Mouse (Mus musculus) forebrain, embryonic 16.5 days (tissue): ENCODE data around the gene Arhgef10l. TPM values are rescaled to one million over a fixed set of nuclear protein-coding genes. Genes with fewer than 3 reads are reported as not detected.
A peak's percentile ranks its signal among the peaks of the same experiment; 100 is the strongest.

Source experiments
- ATAC-seq: fragments of 200-750 bp; cut with Nextera tagmentation; 2 replicates; pipeline ENCODE4 v1.8.0; 2017; ENCODE audit warnings: mild to moderate bottlenecking, moderate library complexity
- H3K27ac ChIP-seq: fragments of 300-500 bp; sonication (generic); 2 replicates; pipeline ENCODE4 v1.5.1; 2014; ENCODE audit warnings: low read length, control low read depth
- H3K27me3 ChIP-seq: fragments of 300-500 bp; sonication (generic); replicated peaks from 2 replicates; pipeline ENCODE4 v1.6.1; 2014; ENCODE audit warnings: low read length; ENCODE audit not compliant: control insufficient read depth, insufficient read depth
- H3K36me3 ChIP-seq: fragments of 300-500 bp; sonication (generic); 2 replicates; pipeline ENCODE4 v1.6.1; 2014; ENCODE audit not compliant: control insufficient read depth, insufficient read depth
- H3K4me1 ChIP-seq: fragments of 300-500 bp; sonication (generic); replicated peaks from 2 replicates; pipeline ENCODE4 v1.6.1; 2014; ENCODE audit warnings: low read length; ENCODE audit not compliant: control insufficient read depth, insufficient read depth
- H3K4me2 ChIP-seq: fragments of 300-500 bp; sonication (generic); 2 replicates; pipeline ENCODE4 v1.6.1; 2014; ENCODE audit warnings: mild to moderate bottlenecking, low read length, control low read depth
- H3K4me3 ChIP-seq: fragments of 300-500 bp; sonication (generic); replicated peaks from 2 replicates; pipeline ENCODE4 v1.5.1; 2014; ENCODE audit warnings: mild to moderate bottlenecking, low read length, control low read depth
- H3K9ac ChIP-seq: fragments of 300-500 bp; sonication (generic); replicated peaks from 2 replicates; pipeline ENCODE4 v1.6.1; 2014; ENCODE audit warnings: low read depth, low read length, control low read depth
- H3K9me3 ChIP-seq: fragments of 300-500 bp; sonication (generic); 2 replicates; pipeline ENCODE4 v1.6.1; 2016; ENCODE audit warnings: low read length; ENCODE audit not compliant: control insufficient read depth
- WGBS: fragments of 180-500 bp; shearing (Covaris S2); extraction: QIAGEN DNeasy Blood & Tissue Kit; methylation state at CpG from one replicate; pipeline ENCODE4 v1.1.7; 2014; 5-methylcytosine and 5-hydroxymethylcytosine counted together
- polyA plus RNA-seq: library from polyadenylated mRNA; unstranded; fragments of >200 nt; fragmentation: Nextera tagmentation; extraction: Ambion mirVana; gene quantifications from 2 replicates; pipeline ENCODE4 v1.2.1, GENCODE M21; 2015

Arhgef10l gene
- polyA plus RNA-seq: 20.5 and 23.0 TPM in 2 replicates

- Histone ChIP-seq H3K4me3 (no peak within 1 kb of the TSS), H3K36me3 (no peaks in the 10 kb centered on the region), H3K27me3 (no peaks in the 10 kb centered on the region), H3K9me3 (no peaks in the 10 kb centered on the region), H3K4me2 (no peak within 1 kb of the TSS), H3K4me1 (no peaks in the 10 kb centered on the region; the same call in 1 of the 2 replicates), H3K9ac (no peak within 1 kb of the TSS), H3K27ac (no peak within 1 kb of the TSS)
- ATAC-seq: no peak
- 78% methylated on average over 11 of the region's 11 CpGs for WGBS
These were observed at the start of gene Arhgef10l for GRCm38 (mm10) chr4:140665760-140666159. Arhgef10l (minus strand) TSS chr4:140666012.

DNA sequence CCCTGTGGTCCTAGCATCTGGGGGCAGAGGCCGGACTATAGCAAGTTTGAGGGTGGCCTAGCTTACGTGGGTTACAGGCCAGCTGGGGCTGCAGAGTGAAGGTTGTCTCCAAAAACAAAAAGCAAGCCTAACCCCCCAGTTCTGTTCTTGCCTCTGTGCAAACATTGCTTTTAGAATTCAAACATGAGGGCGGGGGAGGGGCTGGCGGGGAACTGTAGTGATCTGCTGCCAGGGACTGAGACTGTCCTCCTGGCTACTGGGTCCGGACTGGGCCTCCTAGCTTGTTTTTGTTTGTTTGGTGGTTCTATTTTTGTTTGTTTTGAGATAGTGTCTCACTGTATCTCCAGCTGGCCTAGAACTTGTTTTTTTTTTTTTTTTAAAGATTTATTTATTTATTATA is 48.8 kb upstream of the Arhgef10l start:
- no peak overlapping the region for H3K4me3 ChIP-seq
- H3K27ac ChIP-seq: peak overlapping the region; percentile 49; the same call in 1 of the 2 replicates
- H3K36me3 ChIP-seq: peaks cover 52% of the 10 kb centered on the region
- no peak overlapping the region for H3K4me2 ChIP-seq
- H3K4me1 ChIP-seq: peaks cover 18% of the 10 kb centered on the region
- 75% methylated on average over 5 of the region's 5 CpGs for WGBS
- no peak for ATAC-seq
- H3K9ac ChIP-seq: no peak overlapping the region
- no peaks in the 10 kb centered on the region for H3K9me3 ChIP-seq
- no peaks in the 10 kb centered on the region for H3K27me3 ChIP-seq

GRCm38 (mm10) chr4:140713480-140714365 is 47.9 kb upstream of the Arhgef10l start:
- peak; percentile 92 for ATAC-seq
- no peaks in the 10 kb centered on the region for H3K9me3 ChIP-seq
- H3K27ac ChIP-seq: peak overlapping the region; percentile 49
- peaks cover 49% of the 10 kb centered on the region for H3K36me3 ChIP-seq
- no peak overlapping the region for H3K4me3 ChIP-seq
- no peak overlapping the region; the same call in 1 of the 2 replicates for H3K4me2 ChIP-seq
- H3K27me3 ChIP-seq: no peaks in the 10 kb centered on the region
- H3K9ac ChIP-seq: peak overlapping the region; percentile 26
- WGBS: 26% methylated on average over 29 of the region's 29 CpGs
- peaks cover 18% of the 10 kb centered on the region for H3K4me1 ChIP-seq

DNA sequence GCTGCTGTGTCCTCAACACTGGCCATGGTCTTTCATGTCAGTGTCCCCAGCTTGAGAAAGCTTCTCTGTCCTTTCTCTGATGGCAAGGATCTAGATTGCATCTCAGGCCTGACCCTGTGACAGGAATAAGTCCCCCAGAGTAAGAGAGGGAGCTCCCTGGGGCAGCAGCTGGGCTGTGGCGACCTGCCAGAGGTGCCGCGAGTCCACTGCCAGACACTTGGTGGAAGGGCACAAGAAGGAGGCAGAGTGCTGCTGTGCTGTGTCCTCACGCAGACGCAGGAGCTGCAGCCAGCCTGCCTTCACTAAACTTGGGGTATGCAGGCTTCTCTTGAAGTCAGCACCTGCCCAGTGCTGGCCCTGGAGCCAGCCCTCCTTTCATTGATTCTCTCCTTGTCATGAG is 45.5 kb upstream of the Arhgef10l start:
- Histone ChIP-seq H3K4me2 (no peak overlapping the region), H3K4me1 (peaks cover 24% of the 10 kb centered on the region), H3K4me3 (no peak overlapping the region), H3K9me3 (no peaks in the 10 kb centered on the region), H3K27ac (no peak overlapping the region), H3K9ac (no peak overlapping the region), H3K27me3 (no peaks in the 10 kb centered on the region), H3K36me3 (peaks cover 34% of the 10 kb centered on the region)
- 72% methylated on average over 5 of the region's 5 CpGs for WGBS
- no peak for ATAC-seq

DNA sequence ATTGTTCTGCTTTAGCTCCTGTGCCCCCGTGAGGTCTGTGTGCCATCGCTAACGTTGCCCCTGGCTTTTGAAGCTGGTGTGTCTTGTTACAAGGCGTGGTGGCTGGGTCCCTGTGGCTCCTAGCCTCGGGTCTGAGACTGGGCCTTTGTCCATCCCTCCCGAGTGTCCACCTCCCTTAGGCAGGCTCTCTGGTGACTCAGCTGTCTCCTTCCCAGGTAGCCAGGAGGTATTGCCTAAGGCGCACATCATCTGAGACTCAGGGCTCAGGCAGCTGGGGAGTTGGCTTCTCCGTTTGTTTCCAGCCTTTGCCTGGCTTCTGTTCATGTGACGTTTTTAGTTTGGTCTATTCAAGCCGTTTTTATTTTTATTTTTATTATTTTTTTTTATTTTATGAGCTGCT is 45.0 kb upstream of the Arhgef10l start:
- ATAC-seq: no peak
- WGBS: 78% methylated on average over 10 of the region's 10 CpGs
- Histone ChIP-seq H3K4me1 (peaks cover 28% of the 10 kb centered on the region), H3K27me3 (no peaks in the 10 kb centered on the region), H3K9ac (no peak overlapping the region), H3K4me2 (no peak overlapping the region), H3K27ac (no peak overlapping the region; the same call in 1 of the 2 replicates), H3K4me3 (no peak overlapping the region), H3K36me3 (peaks cover 30% of the 10 kb centered on the region), H3K9me3 (no peaks in the 10 kb centered on the region)

GRCm38 (mm10) chr4:140709617-140710016 is 43.8 kb upstream of the Arhgef10l start:
- no peak overlapping the region for H3K27ac ChIP-seq
- H3K4me3 ChIP-seq: no peak overlapping the region
- 82% methylated on average over 10 of the region's 10 CpGs for WGBS
- H3K9me3 ChIP-seq: no peaks in the 10 kb centered on the region
- peaks cover 25% of the 10 kb centered on the region; the same call in 1 of the 2 replicates for H3K36me3 ChIP-seq
- no peak for ATAC-seq
- no peak overlapping the region for H3K4me2 ChIP-seq
- peaks cover 31% of the 10 kb centered on the region for H3K4me1 ChIP-seq
- no peaks in the 10 kb centered on the region for H3K27me3 ChIP-seq
- no peak overlapping the region for H3K9ac ChIP-seq

- no peak for ATAC-seq
- Histone ChIP-seq H3K4me1 (peaks cover 31% of the 10 kb centered on the region), H3K9me3 (no peaks in the 10 kb centered on the region), H3K4me3 (no peak overlapping the region), H3K36me3 (peaks cover 21% of the 10 kb centered on the region; the same call in 1 of the 2 replicates), H3K4me2 (no peak overlapping the region), H3K27ac (no peak overlapping the region), H3K27me3 (no peaks in the 10 kb centered on the region), H3K9ac (no peak overlapping the region)
- 77% methylated on average over 7 of the region's 7 CpGs for WGBS
These were observed 43.3 kb upstream of the Arhgef10l start for GRCm38 (mm10) chr4:140709111-140709510.

DNA sequence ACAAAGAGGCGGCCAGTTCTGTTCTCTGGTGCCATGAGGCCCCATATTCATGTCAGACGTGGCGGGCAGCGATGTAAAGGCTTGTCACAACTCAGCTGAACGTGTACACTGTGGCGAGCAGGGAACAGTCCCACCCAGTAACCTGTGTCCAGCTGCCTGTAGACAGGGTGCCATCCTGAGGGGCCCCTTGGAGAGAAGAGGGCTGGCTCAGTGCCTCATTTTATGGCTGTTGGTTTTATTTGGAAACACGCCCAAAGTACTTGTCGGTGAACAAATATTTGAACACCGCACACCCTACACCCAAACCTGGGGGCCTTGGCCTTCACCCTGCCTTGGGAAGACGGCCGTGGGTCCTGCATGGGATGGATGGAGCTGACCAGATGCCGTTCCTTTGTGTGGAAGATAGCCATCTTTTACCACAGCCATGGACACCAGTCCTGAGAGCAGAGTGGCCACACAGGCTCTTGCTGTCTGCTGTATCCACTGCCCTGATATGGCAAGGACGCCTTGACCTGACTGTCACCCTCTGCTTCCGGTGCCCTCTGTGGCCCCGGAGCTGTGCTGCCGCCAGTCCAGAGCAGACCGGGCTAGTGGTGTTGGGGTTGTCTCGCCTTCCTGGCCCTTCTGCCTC is 42.6 kb upstream of the Arhgef10l start:
- WGBS: 83% methylated on average over 18 of the region's 18 CpGs
- H3K4me3 ChIP-seq: no peak overlapping the region
- ATAC-seq: no peak
- H3K9me3 ChIP-seq: no peaks in the 10 kb centered on the region
- H3K27ac ChIP-seq: no peak overlapping the region
- no peak overlapping the region for H3K9ac ChIP-seq
- peaks cover 31% of the 10 kb centered on the region for H3K4me1 ChIP-seq
- no peak overlapping the region for H3K4me2 ChIP-seq
- no peaks in the 10 kb centered on the region for H3K27me3 ChIP-seq
- peaks cover 20% of the 10 kb centered on the region; the same call in 1 of the 2 replicates for H3K36me3 ChIP-seq

DNA sequence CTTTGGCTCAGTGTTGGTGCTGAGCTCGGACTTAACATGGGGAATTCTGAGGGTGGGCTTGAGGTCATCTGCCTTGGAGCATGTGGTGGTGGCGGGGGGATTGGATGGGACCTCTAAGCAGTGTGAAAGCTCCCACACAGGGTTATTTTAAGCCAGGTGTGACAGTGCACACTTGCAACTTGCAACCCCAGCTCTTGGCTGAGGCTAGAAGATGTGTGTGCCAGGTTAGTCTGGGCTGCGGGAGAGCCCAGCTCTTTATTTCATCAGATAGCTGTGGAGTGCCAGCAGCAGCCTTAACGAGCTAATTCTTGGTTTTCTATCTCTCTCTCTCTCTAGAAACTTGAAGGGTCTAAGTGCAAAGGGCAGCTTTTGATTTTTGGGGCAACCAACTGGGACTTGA is 41.8 kb upstream of the Arhgef10l start:
- peaks cover 18% of the 10 kb centered on the region; the same call in 1 of the 2 replicates for H3K36me3 ChIP-seq
- 51% methylated on average over 4 of the region's 4 CpGs for WGBS

More for the DNA sequence above, 41.8 kb upstream of the Arhgef10l start:
- ATAC-seq: no peak
- H3K9me3 ChIP-seq: no peaks in the 10 kb centered on the region
- no peak overlapping the region for H3K27ac ChIP-seq
- no peak overlapping the region for H3K4me2 ChIP-seq
- H3K4me1 ChIP-seq: peaks cover 32% of the 10 kb centered on the region
- no peak overlapping the region for H3K4me3 ChIP-seq
- H3K9ac ChIP-seq: no peak overlapping the region
- H3K27me3 ChIP-seq: no peaks in the 10 kb centered on the region
